ENCODE assay signal across 8 mouse cellular contexts in the genomic region with DNA sequence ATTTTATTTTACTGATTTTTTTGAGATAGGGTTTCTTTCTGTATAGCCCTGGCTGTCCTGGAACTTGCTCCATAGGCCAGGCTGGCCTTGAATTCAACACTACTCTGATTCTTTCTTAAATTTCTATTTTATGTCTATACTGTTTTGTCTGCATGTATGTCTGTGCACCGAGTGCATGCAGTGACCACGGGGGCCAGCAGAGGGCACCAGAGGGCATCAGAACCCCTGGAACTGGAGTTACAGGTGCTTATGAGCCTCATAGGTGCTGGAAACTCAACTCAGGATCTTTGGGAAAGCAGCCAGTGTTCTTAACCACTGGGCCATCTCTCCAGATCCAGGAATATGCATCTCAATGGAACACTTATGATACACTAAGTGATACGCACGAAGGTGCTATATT.
A peak's percentile ranks its signal among the peaks of the same experiment; 100 is the strongest.
DNase-seq lines count a peak whose midpoint lies in the region; ATAC-seq lines count a peak whose summit lies in the region.

No protein-coding gene starts in this region.

- ATAC-seq in megakaryocyte, adult 5-6 weeks (ENCODE audit: poor library complexity, severe bottlenecking), result peak; percentile 65

- peak; percentile 32 for DNase-seq in adrenal gland, postnatal 25 days
- DNase-seq in adrenal gland, adult 18-20 months (ENCODE audit: low spot score in 2 of 2), result no peak
- DNase-seq in kidney, adult 9 months, result peak; percentile 49
- DNase-seq in kidney, postnatal 14 days, result no peak
- peak; percentile 22 for DNase-seq in c-Kit-positive CD71-negative TER-119-negative erythroid progenitor cells, embryonic 14.5 days (ENCODE audit: low read depth)
- no peak for DNase-seq in frontal cortex, postnatal 14 days (ENCODE audit: low spot score in 2 of 2)
- no peak for DNase-seq in layer of hippocampus, adult 8-10 months (ENCODE audit: low spot score in 2 of 2)

Comparison
In these comparisons a context has a peak if more than half of its experiments do, and no peak if none do; other contexts are left out.
1. DNase-seq: peak in adrenal gland, postnatal 25 days (single experiment), kidney, adult 9 months (single experiment) and c-Kit-positive CD71-negative TER-119-negative erythroid progenitor cells, embryonic 14.5 days (single experiment); none in adrenal gland, adult 18-20 months (0 of 2), kidney, postnatal 14 days (single experiment), frontal cortex, postnatal 14 days (0 of 2) and layer of hippocampus, adult 8-10 months (0 of 2).